Mouse (Mus musculus) olfactory bulb, adult 2 months (tissue): ENCODE data around the gene Zgpat.
A peak's percentile ranks its signal among the peaks of the same experiment; 100 is the strongest.

Experiments used
- CTCF ChIP-seq: fragments of 200-500 bp; IDR thresholded peaks from 2 replicates; pipeline ENCODE4 v1.5.1; 2012; ENCODE audit warnings: low read depth, mild to moderate bottlenecking, low read length, moderate library complexity; ENCODE audit not compliant: insufficient read depth
- POLR2A ChIP-seq: fragments of 200-500 bp; IDR thresholded peaks from 2 replicates; pipeline ENCODE4 v1.6.1; 2012; ENCODE audit warnings: mild to moderate bottlenecking, low read depth, low read length, moderate library complexity; ENCODE audit not compliant: insufficient read depth

- peak; percentile 6; the same call in 1 of the 2 replicates for TF ChIP-seq CTCF
- TF ChIP-seq POLR2A, result no peak; the same call in 1 of the 2 replicates
Observed at GRCm38 (mm10) chr2:181365655-181366075, 937 bp downstream of the Zgpat start.
